Mouse (Mus musculus) common myeloid progenitor, adult 5-6 weeks (primary cell): ENCODE measurements around the gene Lrit3. TPM values are rescaled to one million over a fixed set of nuclear protein-coding genes. Genes with fewer than 3 reads are reported as not detected.

ENCODE experiments used
- ATAC-seq: replicated peaks from 2 replicates; pipeline ENCODE4 v1.8.0; 2016; ENCODE audit warnings: low read depth, mild to moderate bottlenecking, moderate TSS enrichment, inconsistent platforms; ENCODE audit not compliant: poor library complexity, severe bottlenecking
- total RNA-seq: library from RNA; stranded (forward); fragments of 200-1000, 187-1606 nt; gene quantifications from 2 replicates; pipeline ENCODE4 v1.2.3, GENCODE M21; 2017

Gene Lrit3
- not detected in 2 replicates for total RNA-seq

GRCm38 (mm10) chr3:129803765-129804164, at the start of gene Lrit3:
Gene Lrit3, minus strand, starts transcription at chr3:129804030.
- no peak for ATAC-seq

GRCm38 (mm10) chr3:129846846-129847245, 43.0 kb upstream of the Lrit3 start:
- no peak for ATAC-seq

- no peak for ATAC-seq
Measured at GRCm38 (mm10) chr3:129845868-129846267, 42.0 kb upstream of the Lrit3 start.

GRCm38 (mm10) chr3:129838017-129838416, 34.2 kb upstream of the Lrit3 start:
- no peak for ATAC-seq

DNA sequence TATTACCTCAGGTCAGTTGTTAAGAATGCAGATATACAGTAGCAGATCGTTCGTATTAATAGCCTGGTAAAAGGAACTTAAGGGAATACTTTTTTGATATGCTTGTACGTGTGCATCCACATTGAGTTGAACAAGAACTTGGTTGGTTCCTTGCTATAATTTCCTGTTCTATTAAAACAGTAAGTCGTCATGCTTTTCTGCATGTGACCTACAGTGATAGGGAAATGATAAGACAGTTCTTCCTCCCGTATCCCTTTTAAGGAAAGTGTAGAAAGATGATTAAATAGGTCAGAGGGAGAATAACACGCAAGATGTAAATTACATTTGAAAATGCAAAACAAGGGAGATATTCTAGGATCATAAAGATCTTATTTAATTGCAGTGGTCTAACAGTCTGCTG, 33.1 kb upstream of the Lrit3 start:
- ATAC-seq, result no peak

GRCm38 (mm10) chr3:129836051-129836697, 32.3 kb upstream of the Lrit3 start:
- no peak for ATAC-seq

DNA sequence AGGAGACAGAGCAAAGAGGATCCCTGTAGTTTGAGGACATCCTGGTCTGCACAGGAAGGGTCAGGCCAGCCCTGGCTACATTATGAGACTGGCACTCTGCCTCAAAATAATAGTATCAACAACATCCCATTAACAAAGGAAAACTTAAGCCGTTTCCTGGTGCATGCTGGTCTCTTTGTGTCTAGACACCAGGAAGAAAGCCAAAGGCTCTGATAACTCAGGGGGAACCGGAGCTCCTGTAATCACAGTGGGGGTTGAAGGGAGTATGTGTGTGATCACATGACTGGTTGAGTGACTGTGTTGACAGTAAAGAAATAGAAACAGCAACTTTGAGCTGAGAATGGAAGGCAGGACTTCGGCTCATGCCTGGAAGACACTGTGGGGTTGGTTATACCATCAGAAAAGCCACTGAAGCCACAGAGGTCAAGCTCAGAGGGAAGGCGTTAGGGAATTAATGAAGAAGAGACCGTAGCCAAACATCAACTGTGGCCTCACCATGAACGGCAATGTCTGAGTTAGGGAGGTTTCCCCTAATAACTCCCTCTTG, 31.6 kb upstream of the Lrit3 start, which contains the start of gene Cfi:
Gene Cfi, plus strand, starts transcription at position 497 of the 547 bp plus-strand sequence.
- no peak for ATAC-seq

- ATAC-seq, result peak; percentile 85
Measured at GRCm38 (mm10) chr3:129831035-129831568, 27.3 kb upstream of the Lrit3 start, which contains the start of gene Gar1. Gene Gar1, minus strand, starts transcription at chr3:129831396.

DNA sequence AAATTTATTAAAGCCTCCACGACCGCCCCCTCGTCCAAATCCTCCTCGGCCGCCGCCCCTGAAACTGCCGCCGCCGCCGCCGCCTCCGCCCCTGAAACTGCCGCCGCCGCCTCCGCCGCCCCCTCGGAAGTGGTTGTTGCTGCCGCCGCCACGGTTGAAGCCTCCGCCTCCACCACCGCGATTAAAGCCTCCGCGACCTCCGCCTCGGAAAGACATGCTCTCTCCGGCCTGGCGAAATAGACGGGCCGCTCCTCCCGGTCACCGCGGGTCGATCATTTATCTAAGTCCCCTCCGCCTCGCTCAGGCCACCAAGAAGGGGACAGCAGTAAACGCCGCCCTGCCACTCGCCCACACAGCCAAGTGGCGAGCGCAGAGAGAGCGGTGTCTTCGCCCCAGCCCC, 26.8 kb upstream of the Lrit3 start:
- ATAC-seq, result peak; percentile 30

DNA sequence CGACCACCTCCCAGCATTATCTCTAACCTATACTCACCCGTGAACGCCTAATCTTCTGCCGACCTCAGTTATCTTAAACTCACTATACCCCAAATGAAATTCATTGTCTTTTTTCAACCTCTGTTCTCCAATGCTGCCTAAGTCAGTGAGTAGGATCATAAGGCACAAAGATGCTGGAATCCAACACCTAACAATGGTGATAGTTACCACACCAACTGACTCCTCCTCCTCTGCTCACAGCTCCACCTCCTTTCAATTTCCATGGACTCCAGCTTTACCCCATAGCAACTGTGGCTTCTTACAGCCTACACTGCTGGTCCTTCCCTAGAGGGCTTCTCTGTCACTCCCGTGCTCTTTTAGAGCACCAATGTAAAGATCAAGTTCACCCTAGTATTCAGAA, 23.9 kb upstream of the Lrit3 start:
- no peak for ATAC-seq

GRCm38 (mm10) chr3:129826691-129827090, 22.9 kb upstream of the Lrit3 start:
- no peak for ATAC-seq

DNA sequence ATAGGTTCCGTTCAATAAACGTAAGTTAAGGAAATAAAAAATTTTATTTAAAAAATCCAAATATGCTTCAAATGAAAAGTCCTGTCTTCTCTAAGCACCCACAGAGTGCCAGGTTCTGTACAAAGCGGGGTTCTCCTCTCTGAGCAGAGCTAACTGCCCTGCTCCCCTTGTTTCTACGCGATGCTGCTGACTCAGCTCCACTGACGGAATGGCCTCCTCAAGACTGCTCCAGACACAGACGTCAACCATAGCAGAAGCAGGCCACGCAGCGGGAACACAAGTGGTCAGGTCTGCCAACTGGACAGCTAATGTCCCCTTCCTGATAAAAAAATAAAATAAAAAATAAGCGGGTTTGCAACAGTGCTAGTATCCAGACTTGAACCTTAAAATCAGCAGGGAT, 21.1 kb upstream of the Lrit3 start:
- ATAC-seq, result no peak

DNA sequence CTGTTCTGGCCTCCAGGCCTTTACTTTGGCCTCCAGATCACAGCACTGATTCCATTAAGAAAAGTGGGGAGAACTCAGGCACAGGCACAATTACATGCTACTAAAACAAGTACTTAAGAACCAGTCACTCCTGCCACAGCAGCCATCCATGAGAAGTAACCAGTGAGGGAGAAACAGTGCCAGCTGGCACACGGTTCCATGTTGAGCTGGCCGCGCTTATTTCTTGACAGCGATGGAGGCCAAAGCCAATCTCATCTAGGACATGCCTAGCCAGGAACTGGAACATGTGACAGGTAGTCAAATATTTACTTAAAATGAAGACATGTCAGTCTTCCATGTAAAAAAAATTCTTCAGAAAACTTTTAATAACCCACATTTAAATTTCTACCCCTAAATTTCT, 20.3 kb upstream of the Lrit3 start:
- ATAC-seq, result no peak

DNA sequence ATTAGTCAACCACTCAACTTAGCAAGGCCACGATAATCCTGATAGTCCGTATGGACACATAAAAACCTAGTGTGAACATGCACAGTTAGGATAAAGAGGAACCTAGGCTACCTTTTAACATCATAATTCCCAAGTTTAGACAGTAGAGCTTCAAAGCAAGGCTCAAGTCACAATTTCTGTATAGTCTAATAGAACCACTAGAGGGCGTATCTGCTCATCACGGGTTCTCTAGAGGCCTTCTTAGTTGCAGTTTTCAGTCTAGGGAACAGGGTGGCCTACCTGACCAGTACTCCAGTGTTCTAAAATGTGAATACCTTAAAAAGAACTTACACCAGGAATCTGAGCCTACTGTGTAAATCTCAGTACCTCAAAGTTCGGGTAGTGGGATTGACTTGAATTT, 19.5 kb upstream of the Lrit3 start:
- ATAC-seq, result peak; percentile 86

- no peak for ATAC-seq
Measured at GRCm38 (mm10) chr3:129822206-129822775, 18.5 kb upstream of the Lrit3 start, which contains the start of gene Rrh. Gene Rrh, minus strand, starts transcription at chr3:129822587.

GRCm38 (mm10) chr3:129821736-129822135, 17.9 kb upstream of the Lrit3 start:
- no peak for ATAC-seq

GRCm38 (mm10) chr3:129820847-129821246, 17.0 kb upstream of the Lrit3 start:
- ATAC-seq, result no peak

DNA sequence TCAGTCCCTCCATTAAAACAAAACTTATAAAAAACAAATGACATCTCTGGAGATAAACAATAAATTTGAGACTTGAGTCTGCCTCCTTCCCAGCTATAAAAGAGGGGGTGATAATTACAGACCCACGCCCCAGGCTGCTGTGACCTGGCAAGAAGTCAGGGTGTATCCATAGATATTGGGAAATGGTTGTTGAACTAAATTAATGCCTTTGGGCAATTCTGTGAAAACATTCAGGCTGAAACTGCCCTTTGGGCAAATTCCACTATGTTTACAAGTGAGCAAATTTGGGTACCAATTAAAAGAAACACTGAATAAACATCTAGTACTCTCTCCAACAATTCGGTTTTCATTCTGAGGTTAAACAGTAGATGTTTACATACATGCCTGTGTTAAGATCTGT, 4.8 kb downstream of the Lrit3 start:
- no peak for ATAC-seq

DNA sequence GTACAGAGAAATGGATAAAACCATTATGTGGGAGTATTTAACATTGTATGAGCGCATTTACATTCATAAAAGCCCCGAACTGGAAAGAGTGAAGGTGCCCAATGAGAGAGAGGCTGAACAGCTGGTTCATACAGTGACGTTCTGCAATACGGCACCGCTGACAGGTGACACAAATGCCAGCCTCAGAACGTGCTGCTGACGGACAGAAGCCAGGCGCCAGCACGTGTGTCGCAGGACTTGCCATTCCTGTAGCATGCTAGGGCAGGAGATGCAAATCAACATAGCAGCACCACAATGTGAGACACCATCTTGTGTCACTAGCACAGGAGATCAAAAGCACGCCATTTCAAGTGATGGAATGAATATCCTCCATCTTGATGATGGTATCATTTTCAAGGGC, 5.3 kb downstream of the Lrit3 start:
- no peak for ATAC-seq

DNA sequence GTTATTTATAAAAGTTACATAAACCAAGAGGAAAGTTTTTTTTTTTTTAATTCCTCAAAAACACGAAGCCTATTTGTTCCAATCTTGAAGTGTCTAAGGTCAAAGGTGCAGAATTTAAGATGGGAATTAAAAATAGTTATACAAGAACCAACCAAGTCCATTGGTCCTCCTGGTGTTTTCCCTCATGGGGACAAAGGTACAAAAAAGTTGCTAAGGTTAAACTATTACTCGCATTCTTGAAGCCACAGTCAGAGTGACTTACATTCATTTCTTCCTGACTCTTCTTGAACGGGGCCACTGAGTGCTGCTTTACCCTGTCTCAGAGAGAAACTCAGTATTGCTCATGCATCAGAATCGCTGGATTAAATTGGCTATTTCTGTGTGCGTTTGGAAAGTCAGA, 6.5 kb downstream of the Lrit3 start:
- ATAC-seq, result no peak

DNA sequence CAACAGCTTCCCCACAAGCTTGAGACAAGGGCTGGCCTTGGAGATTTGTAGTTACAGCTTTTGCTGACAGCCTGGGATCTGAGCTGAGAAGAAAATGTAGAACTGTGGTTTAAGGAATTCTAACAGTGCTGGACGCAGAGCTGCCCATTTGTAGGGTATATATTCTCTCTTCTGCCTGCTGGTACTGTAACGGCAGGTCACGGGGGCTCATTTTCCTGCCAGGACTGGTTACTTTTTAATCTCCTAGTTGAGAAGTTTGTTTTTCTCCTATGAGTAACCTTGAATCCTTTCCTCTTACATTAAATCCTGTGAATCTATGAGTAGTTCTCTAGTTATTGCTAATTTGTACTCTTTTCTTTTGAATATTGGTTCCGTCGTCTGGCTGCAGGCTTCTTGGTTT, 10.0 kb downstream of the Lrit3 start:
- no peak for ATAC-seq
